Mouse (Mus musculus) adrenal gland, postnatal 14 days (tissue): ENCODE measurements around the gene Tpcn2. TPM values are rescaled to one million over a fixed set of nuclear protein-coding genes. Genes with fewer than 3 reads are reported as not detected.

Experiments used
- DNase-seq: peaks from one replicate; pipeline ENCODE4 v3.0.0; 2021; ENCODE audit warnings: mixed read lengths
- total RNA-seq: library from RNA; stranded (reverse); gene quantifications from 2 replicates; pipeline ENCODE4 v1.2.3, GENCODE M21; 2021

The Tpcn2 gene
- total RNA-seq, 1 experiment from 2014 or later, result 13.3 TPM

DNA sequence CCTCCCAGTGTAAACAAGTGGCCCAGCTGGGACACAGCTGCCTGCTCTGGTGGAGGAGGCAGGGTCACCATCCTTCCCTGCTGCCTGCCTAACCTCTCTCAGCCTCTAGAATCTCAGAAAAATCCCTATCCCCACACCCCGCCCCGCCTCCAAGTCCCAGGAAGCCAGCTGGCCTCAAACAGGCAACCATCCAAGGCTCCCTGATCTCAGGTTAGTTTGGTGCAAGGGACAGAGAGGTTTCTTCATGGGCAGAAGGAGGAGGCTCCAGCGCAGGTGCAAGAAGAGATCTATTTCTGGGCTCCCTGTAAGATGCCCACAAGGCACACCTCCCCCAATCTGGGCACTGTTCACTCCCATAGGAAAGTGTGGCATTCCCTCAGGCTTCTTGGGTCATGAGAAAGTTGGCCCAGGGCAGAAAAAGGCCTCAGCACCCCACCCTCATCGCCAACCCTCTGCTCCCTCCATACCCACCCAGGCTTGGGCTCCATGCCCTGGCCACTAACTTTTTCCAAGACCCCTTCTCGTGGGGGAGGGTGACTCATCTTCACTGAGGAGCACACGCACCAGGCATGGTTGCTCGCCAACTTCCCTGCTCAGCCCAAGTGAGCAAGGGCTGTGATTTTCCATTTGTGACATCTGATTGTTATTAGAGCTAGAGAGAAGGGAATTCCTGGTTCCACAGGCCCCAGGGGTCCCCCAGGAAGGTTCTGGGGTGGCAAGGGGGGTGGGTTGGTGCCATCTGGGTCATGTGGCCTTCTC is 15.9 kb upstream of the Tpcn2 start:
- DNase-seq, result peak; percentile 29

DNA sequence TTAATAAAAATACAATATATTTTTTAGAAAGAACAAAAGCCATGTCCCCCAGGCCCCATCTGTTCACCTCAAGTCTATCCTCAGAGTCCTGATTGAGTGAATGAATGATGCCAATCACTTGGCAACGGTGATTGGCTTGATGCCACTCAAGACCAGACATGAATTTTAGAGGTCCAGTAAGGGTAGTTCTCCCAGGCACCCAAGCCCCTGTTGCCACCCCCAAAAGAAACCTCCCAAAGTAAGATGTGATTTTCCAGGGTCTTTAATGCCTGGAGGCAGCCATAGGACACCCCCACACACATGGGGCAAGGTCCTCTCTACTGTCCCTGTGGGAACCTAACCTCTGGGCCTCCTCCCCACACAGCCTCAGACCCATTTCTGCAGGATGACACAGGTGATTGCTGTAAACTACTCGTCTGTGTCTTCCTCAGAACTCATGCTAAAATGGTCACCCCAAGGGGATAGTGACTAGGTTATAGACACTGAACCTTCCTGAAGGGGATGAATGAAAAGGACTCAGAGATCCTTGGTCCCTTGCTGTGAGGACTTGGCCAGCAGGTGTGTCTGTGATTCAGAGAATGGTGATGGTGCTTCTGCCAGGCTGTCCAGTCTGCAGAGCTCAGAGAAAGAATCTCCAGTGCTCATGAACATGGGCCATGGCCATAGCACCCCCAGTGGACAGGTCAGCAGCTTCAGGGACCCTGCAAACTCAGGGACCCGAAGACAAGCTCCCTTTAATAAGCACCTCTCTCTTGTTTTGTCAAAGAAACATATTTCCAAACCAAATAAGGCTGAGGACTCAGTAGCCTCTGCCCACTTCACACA is 15.1 kb upstream of the Tpcn2 start:
- no peak for DNase-seq

DNA sequence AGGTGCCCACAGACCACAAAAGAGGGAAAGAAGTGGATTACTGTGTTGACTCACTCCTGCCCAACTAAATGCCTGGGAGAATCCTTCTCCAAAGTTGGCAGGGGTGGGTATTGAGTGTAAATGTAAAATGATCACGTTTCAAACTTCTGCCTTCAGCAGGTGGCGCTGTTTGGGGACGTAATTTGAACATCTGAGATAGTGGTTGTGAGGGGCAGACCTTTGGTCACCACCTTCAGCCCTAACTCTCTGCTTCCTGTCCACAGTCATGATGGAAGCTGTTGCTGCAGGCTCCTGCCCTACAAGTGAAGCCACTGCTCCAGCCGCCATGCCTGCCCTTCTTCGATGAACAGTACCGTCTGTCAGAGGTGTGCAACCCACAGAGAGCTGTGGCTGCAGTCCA is 10.0 kb upstream of the Tpcn2 start:
- DNase-seq, result peak; percentile 59

GRCm38 (mm10) chr7:145292726-145293125 is 8.9 kb upstream of the Tpcn2 start:
- no peak for DNase-seq

GRCm38 (mm10) chr7:145291847-145292246 is 8.0 kb upstream of the Tpcn2 start:
- no peak for DNase-seq

DNA sequence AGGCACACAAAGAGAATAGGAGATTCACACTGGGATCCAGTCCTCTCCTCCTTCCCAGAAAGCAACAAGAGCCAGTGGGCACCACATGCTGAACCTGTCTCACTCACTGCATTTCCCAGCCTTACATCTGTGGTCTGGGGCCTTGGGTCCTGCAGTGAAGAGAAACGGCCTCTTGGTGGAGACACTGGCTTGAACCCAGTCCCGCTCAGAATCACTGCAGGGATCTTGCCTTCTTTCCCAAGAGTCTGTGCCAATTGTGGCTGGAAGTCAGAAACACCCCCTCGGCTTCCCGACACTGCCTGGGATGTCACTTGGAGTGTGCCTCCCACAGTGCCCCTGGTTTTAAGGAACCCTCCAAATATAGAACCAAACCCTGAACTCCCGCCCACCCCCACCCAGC is 5.5 kb upstream of the Tpcn2 start:
- DNase-seq, result peak; percentile 50

GRCm38 (mm10) chr7:145287410-145287809 is 3.6 kb upstream of the Tpcn2 start:
- no peak for DNase-seq

DNA sequence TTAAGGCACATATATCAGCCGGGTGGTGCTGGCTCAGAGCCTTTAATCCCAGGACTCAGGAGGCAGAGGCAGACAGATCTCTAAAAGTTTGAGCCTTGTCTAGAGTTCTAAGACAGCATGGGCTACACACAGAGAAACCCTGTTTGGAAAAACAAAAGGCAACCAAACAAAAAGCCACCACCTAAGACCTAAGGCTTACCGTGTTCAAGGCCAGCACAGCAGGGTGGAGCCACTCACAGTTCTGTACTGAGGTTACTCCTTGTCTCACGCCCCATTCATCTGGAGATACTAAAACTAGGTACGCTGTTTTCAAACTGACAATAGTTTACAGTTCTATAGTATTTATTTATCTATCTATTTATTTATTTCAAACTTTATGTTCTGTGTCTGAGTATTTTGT is 1.7 kb upstream of the Tpcn2 start:
- no peak for DNase-seq

GRCm38 (mm10) chr7:145284293-145284692 is 482 bp upstream of the Tpcn2 start:
- no peak for DNase-seq

GRCm38 (mm10) chr7:145283041-145283440 is 770 bp downstream of the Tpcn2 start:
- DNase-seq, result no peak

DNA sequence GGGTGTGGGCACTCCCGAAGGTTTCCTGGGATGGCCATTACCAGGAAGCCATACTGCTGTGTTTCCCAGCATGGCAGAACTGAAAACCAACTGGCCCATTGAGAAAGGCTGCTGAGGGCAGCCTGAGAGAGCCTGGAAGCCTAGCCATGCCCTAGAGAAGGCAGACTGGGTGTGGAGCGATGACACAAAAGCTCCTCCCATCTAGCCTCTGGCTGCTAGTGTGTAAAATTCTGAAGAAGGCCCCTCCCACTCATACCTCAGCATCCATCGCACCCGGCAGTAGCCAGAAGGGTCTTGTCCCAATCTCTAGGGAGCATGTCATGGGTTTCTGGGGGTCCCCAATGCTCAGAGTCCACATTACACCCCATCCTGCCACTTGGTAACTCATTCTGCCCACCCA is 2.4 kb downstream of the Tpcn2 start:
- no peak for DNase-seq

GRCm38 (mm10) chr7:145275488-145275887 is 8.3 kb downstream of the Tpcn2 start:
- DNase-seq, result peak; percentile 44

DNA sequence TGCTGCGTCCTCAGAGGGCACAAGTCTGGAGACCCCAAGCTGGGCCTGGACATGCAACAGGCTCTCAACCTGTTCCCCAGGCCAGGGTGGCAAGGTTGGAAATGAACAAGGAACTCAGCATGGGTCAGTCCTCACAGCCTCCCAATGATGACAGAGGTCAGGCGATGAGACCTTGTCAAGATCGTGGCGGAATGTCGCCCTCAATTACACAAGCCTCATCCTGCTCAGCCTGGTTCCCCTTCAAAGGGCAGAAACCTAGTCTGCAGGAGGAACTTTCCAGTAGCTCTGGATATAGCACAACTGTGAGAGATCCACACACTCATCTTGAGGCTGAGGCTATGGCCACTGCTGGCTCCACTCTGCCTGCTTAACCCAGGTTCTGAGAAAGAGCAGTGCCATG is 12.9 kb downstream of the Tpcn2 start:
- no peak for DNase-seq

GRCm38 (mm10) chr7:145268890-145269289 is 14.9 kb downstream of the Tpcn2 start:
- DNase-seq, result no peak

- peak; percentile 70 for DNase-seq
Observed at GRCm38 (mm10) chr7:145266011-145266410, 17.8 kb downstream of the Tpcn2 start.

- DNase-seq, result no peak
Observed at GRCm38 (mm10) chr7:145264202-145264601, 19.6 kb downstream of the Tpcn2 start.

DNA sequence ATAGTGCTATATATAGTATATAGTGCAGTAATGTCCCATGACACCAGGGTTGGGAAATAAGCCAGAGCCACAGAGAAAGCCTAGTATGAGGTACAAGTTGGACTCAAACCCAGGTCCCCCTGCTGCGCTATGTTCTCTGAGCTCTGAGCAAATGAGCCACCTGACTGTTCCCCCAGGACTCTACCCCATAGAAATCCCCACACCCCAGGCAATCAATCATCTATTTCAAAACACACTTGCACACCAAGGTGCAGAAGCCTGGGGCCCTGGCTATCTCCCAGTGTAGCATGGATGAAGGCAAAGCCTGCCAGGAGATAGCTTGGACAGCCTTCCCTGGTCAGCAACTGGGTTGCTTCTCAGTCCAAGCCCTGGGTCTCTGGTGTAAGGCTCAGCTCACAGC is 27.7 kb downstream of the Tpcn2 start:
- no peak for DNase-seq

DNA sequence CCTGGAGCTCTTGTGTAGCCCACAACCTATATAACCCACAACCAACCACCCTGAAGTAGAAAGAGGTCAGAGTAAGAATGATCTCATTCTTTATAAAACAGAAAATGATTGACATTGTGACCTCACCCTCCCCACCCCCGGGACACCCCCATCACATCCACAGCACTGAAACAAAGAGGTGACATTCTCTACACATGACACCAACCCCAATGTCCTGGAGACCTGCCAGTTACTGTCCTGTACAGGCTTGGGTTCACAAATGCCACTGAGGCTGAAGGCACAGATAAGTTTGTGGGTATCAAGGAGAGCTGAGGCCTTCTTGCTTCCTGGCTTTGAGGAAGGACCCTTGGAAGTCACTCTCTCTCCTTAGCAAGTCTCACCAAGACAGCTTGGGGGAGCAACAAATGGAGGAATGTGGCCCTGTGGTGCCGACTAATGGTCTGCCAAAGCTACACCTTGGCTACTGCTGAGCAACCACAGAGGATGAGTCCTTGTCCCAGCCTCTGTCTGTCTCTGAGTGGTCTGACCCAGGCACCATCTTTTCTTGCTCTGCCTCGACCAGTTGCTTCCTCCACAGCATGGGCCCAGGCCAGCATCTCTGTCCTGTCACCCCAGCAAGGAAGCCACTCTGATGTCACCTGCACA is 29.7 kb downstream of the Tpcn2 start:
- DNase-seq, result no peak

DNA sequence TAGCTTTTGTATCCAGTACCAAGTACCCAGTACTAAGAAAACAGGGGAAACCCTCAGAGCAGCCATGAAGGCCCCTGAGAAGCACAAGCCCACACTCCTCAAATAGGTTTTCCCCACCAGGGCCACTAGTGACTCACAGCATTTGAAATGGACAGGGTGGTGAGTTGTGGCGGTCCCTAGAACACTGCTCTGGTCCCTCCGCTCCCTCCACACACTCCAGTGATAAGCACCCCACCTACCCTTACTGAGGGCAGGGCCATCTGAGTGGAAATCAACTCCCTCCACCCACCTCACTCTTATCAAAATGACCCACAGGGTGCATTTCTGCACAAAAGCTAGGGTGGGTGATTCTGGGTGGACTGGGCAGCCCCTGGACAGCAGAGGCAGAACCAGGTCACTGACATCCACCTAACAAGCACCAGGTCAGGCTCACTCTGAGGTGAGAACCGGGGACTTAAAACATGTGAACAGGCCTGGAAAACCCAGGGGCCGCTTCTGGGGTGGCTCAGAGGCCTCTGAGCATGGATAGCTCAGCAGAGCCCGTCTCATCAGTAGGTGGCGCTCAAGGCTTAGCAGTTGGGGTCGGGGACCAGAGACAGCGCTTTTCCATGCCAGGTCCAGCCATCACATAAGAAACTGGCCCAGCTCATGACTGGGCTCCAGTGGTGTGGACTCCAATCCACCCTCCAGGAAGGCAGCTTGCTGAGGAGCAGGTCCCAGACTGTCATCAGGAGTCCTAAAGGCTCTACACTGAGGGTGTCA is 30.9 kb downstream of the Tpcn2 start:
- peak; percentile 89 for DNase-seq

DNA sequence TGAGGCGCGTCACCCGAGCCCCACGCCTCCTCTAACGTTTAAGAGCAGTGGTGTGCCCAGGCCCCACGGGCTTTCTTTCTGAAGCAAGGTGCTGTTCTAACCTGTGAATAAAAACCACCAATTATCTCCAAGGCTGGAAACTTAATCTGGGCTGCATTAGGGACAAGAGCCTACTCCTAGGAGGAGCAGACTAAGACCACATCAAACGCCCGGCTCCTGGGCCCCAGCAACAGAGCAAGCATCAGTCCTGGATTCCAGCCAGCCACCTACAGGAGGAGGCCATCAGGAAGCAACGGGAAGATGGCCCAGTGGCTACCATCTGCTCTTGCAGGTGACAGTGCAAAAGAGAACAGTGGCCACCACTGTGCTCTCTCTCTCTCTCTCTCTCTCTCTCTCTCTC is 33.6 kb downstream of the Tpcn2 start:
- no peak for DNase-seq

GRCm38 (mm10) chr7:145248911-145249310 is 34.9 kb downstream of the Tpcn2 start:
- DNase-seq, result no peak
